Mouse (Mus musculus) heart, adult 9 months (tissue): ENCODE measurements around the gene Vav3.

ENCODE experiments used
- DNase-seq, 2 experiments: peaks; one replicate each; pipeline ENCODE4 v3.0.0; 2022; ENCODE audit warnings: low spot score in 2 of 2

The Vav3 gene

DNA sequence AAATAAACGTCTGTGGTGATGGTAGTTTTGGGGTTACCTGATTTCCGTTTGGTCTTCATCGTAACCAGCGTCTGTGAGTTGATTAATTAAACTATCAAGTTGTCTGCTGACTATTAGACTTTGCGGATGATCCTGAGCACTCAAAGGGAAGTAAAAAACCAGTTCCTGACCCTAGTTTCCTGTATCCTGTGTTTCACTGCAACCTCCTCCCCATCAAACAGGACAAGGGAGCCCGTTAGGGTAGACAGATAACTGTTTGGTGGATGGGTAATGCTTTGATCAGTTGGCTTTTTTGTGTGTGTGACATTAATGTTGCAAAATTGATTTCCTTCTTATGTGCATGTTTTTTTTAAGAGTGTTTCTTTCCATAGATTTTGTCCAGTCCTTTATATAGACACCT lies 12.2 kb downstream of the Vav3 start:
- DNase-seq = no peak

- DNase-seq = no peak
Observed at GRCm38 (mm10) chr3:109353814-109354213, 13.4 kb downstream of the Vav3 start.

GRCm38 (mm10) chr3:109355158-109355557 lies 14.7 kb downstream of the Vav3 start:
- no peak for DNase-seq

GRCm38 (mm10) chr3:109360746-109361145 lies 20.3 kb downstream of the Vav3 start:
- DNase-seq = no peak

DNA sequence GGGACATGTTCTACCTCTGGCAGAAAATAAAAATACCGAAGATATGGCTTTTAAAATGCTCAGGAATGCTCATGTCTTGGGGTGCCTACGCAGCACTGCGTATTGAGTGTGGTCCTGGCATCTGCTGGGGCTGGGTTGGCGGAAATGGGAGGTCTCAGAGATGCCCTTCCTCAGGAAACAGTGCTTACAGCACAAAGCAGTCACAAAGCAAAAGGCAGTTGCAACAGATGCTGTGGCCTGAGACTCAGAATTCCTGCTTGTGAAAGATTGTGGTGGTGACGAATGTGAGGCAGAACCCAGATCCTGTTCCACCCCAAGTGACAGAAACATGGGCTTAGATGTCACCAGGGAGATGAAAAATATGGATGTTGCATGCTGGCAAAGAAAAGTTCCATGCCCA lies 21.4 kb downstream of the Vav3 start:
- DNase-seq = peak; percentile 21 to 34

DNA sequence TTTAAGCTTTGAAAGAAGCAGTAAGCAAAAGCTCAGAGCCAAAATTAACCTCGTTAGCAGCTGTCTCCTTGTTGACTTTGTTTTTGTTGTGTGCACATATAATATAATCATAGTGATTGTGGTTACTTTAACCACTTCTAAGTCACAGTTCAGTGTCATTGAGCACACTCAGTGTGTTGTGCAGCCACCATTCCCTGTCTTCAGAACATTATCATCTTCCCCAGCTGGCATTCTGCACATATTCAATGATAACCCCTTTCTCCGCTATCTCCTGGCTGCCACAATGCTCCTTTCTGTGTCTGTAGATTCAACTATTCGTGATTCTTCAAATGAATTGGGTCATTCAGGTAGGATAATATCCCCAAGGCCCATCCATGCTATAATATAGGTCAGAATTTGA lies 21.9 kb downstream of the Vav3 start:
- DNase-seq = no peak

GRCm38 (mm10) chr3:109363522-109363921 lies 23.1 kb downstream of the Vav3 start:
- no peak for DNase-seq

GRCm38 (mm10) chr3:109365875-109366274 lies 25.4 kb downstream of the Vav3 start:
- no peak for DNase-seq

DNA sequence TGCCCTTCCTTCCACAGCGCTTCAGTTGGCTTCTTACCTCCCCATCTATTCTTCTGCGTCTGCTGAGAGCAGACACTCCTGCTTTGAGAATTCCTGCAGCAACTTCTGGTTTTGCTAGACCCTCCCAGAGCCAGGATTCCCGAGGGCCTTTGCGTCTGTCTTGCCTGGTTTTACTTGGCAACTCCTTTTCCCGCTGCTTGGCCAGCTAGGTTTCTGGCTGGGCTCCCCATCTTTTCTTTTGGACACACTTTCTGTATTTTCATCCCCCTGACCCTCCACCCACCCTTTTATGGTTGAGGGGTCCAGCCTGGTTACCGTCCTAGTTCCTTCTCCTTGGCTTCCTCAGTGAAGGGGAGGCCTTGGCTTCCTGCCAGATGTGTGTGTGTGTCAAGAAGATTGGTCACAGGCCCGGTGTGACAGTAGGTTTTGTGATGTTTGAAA lies 26.0 kb downstream of the Vav3 start:
- peak; percentile 50 to 55 for DNase-seq

GRCm38 (mm10) chr3:109368383-109369289 lies 28.2 kb downstream of the Vav3 start:
- no peak for DNase-seq

GRCm38 (mm10) chr3:109371576-109371975 lies 31.1 kb downstream of the Vav3 start:
- no peak for DNase-seq

DNA sequence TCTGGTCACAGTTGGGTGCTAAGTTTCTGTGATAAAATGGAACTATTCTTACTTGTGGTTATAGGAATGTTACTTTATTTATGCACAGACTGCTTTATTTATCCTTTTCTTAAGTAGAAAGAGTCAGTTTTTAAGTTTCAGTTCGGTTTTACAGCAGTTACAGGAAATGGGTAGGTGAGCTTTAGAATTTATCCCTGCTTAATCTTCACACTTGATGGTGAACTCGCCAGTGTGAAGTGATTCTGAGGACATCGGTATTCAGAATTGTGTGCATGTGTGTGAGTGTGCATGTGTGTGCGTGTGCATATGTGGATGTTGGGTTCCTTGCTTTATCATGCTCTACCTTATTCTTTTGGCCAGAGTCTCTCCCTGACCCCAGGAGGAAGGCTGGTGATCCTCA lies 32.2 kb downstream of the Vav3 start:
- DNase-seq = no peak

GRCm38 (mm10) chr3:109378278-109378677 lies 37.8 kb downstream of the Vav3 start:
- DNase-seq = no peak

GRCm38 (mm10) chr3:109378684-109379083 lies 38.2 kb downstream of the Vav3 start:
- no peak for DNase-seq

DNA sequence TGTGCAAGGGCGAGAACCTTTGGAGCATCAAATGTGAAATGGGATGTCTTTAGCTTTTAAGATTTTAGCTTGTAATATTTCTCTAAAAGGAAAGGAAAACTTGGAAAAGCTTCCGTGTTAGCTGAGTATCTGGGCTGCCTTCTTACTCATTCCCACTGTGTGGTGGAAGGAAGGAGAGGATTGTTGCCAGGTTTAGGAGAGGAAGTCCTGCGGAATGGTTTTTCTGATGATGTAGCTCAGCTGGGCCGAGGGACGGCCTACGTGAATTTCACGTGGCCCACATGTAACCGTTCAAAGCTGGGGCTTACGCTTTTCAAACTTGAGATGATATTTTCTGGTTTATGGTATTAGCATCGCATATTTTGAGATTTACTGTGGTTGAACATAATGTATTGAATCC lies 48.3 kb downstream of the Vav3 start:
- DNase-seq = peak; percentile 38 to 46

DNA sequence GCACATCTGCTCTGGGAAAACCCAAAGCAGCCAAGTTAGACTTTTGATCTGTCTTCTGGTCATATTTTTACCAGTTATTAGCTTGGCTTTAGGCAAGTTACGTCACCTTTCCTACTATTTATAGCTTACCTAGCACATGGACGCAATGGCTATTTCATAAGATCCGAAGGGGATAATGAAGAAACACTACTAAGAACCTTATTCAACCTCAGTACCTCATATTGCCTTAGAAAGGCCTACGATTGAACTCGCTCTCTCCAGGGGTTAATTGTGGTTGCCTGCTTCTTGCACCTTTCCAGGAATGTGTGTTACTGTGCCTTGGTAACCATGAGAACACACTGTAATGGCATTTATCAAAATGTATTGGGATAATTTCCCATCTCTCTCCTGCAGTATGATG lies 61.1 kb downstream of the Vav3 start:
- no peak for DNase-seq

GRCm38 (mm10) chr3:109411294-109411693 lies 70.8 kb downstream of the Vav3 start:
- DNase-seq = no peak

DNA sequence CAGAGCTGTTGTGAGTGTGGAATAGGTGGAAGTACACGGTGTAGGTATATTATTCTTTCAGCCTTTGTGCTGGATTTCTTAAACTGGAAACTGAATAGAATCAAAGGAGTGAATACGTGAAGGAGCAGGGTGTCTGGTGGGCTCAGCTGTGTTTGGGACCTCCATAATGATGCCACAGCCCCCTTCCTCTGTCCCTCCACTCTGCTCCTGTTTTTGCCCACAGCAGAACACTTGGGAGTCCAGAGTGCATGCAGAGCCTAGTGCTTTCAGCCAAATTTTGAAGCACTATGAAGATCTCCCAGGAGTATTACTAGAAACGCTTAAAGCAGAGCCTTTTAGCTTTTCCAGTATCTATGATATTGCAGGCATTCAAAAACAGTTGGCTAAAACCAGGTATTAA lies 80.0 kb downstream of the Vav3 start:
- no peak for DNase-seq

GRCm38 (mm10) chr3:109421019-109421418 lies 80.6 kb downstream of the Vav3 start:
- DNase-seq = peak; percentile 37 to 49

GRCm38 (mm10) chr3:109423440-109424079 lies 83.1 kb downstream of the Vav3 start:
- no peak for DNase-seq

- DNase-seq = no peak
Observed at GRCm38 (mm10) chr3:109431285-109431684, 90.8 kb downstream of the Vav3 start.

DNA sequence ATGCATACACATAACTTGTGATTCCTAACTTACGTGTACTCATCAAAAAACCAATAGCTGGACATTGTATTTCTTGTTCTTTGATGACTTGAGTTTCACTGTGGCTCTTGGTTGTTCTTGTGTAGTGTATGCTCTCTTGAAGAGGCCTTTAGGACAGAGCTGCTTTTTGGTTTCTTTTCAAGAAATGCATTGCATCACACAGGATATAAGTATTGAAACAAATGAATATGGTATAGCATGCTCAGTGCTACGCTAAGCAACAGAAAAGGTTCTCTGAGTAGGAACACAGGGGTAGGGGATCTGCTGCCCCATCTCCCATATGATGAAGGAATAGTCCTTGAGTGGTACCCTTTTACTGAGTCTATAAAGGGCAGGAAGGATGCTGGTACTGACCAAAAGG lies 98.1 kb downstream of the Vav3 start:
- DNase-seq = no peak

GRCm38 (mm10) chr3:109439253-109439652 lies 98.8 kb downstream of the Vav3 start:
- DNase-seq = no peak
